Mouse (Mus musculus) gastrocnemius, postnatal 4 days (tissue): ENCODE measurements around the gene Aifm2. TPM values are rescaled to one million over a fixed set of nuclear protein-coding genes. Genes with fewer than 3 reads are reported as not detected.

Experiments
- DNase-seq, 2 experiments: peaks; one replicate each; pipeline ENCODE4 v3.0.0; 2021 to 2022; ENCODE audit warnings: low spot score in 2 of 2, mixed read lengths in 2 of 2
- long read RNA-seq, 2 experiments: library from polyadenylated mRNA; stranded (forward); transcript quantifications; one replicate each; pipeline ENCODE4 v2.0.0; 2021
- total RNA-seq, 2 experiments: library from RNA; stranded (reverse); gene quantifications; 2 replicates each; pipeline ENCODE4 v1.2.3; 2021

Aifm2 gene
- 10 to 100 TPM; 18.9 to 22.9 TPM for total RNA-seq
- long read RNA-seq, experiment 1, transcript Aifm2-203 (9 exons, 3,086 nt), result major isoform, 11 of 41 reads
- long read RNA-seq, experiment 1, transcript Aifm2-201 (10 exons, 1,442 nt), result minor isoform, 6 of 41 reads
- long read RNA-seq, experiment 1, transcript Aifm2-204 (10 exons, 1,512 nt), result minor isoform, 6 of 41 reads
- long read RNA-seq, experiment 1, partial matches to known transcripts, result 7 of 41 reads
- long read RNA-seq, experiment 1, other reads (novel, unspliced or antisense), result 11 of 41 reads
- long read RNA-seq, experiment 2, transcript Aifm2-203 (9 exons, 3,086 nt), result major isoform, 12 of 50 reads
- long read RNA-seq, experiment 2, transcript Aifm2-204 (10 exons, 1,512 nt), result minor isoform, 9 of 50 reads
- long read RNA-seq, experiment 2, transcript Aifm2-201 (10 exons, 1,442 nt), result minor isoform, 6 of 50 reads
- long read RNA-seq, experiment 2, partial matches to known transcripts, result 7 of 50 reads
- long read RNA-seq, experiment 2, other reads (novel, unspliced or antisense), result 16 of 50 reads

GRCm38 (mm10) chr10:61714771-61715461 is at the start of gene Aifm2:
TSS of gene Aifm2 (plus strand) at chr10:61715263.
- DNase-seq, result peak in 1 of 2 experiments; percentile 73

GRCm38 (mm10) chr10:61665651-61666050 is 49.4 kb upstream of the Aifm2 start:
- no peak for DNase-seq

GRCm38 (mm10) chr10:61669289-61669688 is 45.8 kb upstream of the Aifm2 start:
- DNase-seq, result no peak

GRCm38 (mm10) chr10:61669896-61670295 is 45.2 kb upstream of the Aifm2 start:
- no peak for DNase-seq

GRCm38 (mm10) chr10:61670758-61671157 is 44.3 kb upstream of the Aifm2 start:
- DNase-seq, result no peak

GRCm38 (mm10) chr10:61675935-61676334 is 39.1 kb upstream of the Aifm2 start:
- no peak for DNase-seq

- DNase-seq, result no peak
Measured at GRCm38 (mm10) chr10:61679545-61679944, 35.5 kb upstream of the Aifm2 start.

- peak; percentile 97 to 99 for DNase-seq
Measured at GRCm38 (mm10) chr10:61680015-61680913, 34.8 kb upstream of the Aifm2 start, which contains the start of gene Sar1a. TSS of gene Sar1a (plus strand) at chr10:61680299.

GRCm38 (mm10) chr10:61689405-61689804 is 25.7 kb upstream of the Aifm2 start:
- no peak for DNase-seq

GRCm38 (mm10) chr10:61693563-61693962 is 21.5 kb upstream of the Aifm2 start:
- DNase-seq, result no peak

- DNase-seq, result peak; percentile 88 to 98
Measured at GRCm38 (mm10) chr10:61694870-61695670, 20.0 kb upstream of the Aifm2 start, which contains the start of gene Tysnd1. TSS of gene Tysnd1 (plus strand) at chr10:61695514.

GRCm38 (mm10) chr10:61695703-61696559 is 19.1 kb upstream of the Aifm2 start:
- DNase-seq, result no peak

GRCm38 (mm10) chr10:61696560-61696823 is 18.6 kb upstream of the Aifm2 start:
- no peak for DNase-seq

- no peak for DNase-seq
Measured at GRCm38 (mm10) chr10:61697028-61697427, 18.0 kb upstream of the Aifm2 start.

- no peak for DNase-seq
Measured at GRCm38 (mm10) chr10:61704663-61705062, 10.4 kb upstream of the Aifm2 start.

- DNase-seq, result no peak
Measured at GRCm38 (mm10) chr10:61706412-61707375, 8.4 kb upstream of the Aifm2 start.

- no peak for DNase-seq
Measured at GRCm38 (mm10) chr10:61713601-61714000, 1.5 kb upstream of the Aifm2 start.

GRCm38 (mm10) chr10:61714146-61714545 is 917 bp upstream of the Aifm2 start:
- no peak for DNase-seq
